Mouse (Mus musculus) brain, adult 2 months (tissue): Measurements from ENCODE around the gene Cdx2.

Experiments used
- DNase-seq: peaks from one replicate; pipeline ENCODE4 v3.0.0; 2011; ENCODE audit warnings: low read depth, low spot score

Gene Cdx2

GRCm38 (mm10) chr5:147306638-147307397 is at the start of gene Cdx2:
Gene Cdx2 (minus strand): TSS chr5:147307270.
- DNase-seq = no peak

GRCm38 (mm10) chr5:147356260-147357055 is 49.4 kb upstream of the Cdx2 start:
- DNase-seq = no peak

- DNase-seq = no peak
Observed at GRCm38 (mm10) chr5:147355788-147356187, 48.7 kb upstream of the Cdx2 start.

GRCm38 (mm10) chr5:147354985-147355384 is 47.9 kb upstream of the Cdx2 start:
- no peak for DNase-seq

- DNase-seq = peak; percentile 79
Observed at GRCm38 (mm10) chr5:147354161-147354780, 47.2 kb upstream of the Cdx2 start.

GRCm38 (mm10) chr5:147351931-147352330 is 44.9 kb upstream of the Cdx2 start:
- DNase-seq = no peak

- no peak for DNase-seq
Observed at GRCm38 (mm10) chr5:147345981-147346380, 38.9 kb upstream of the Cdx2 start.

- DNase-seq = no peak
Observed at GRCm38 (mm10) chr5:147343904-147344303, 36.8 kb upstream of the Cdx2 start.

GRCm38 (mm10) chr5:147342901-147343300 is 35.8 kb upstream of the Cdx2 start:
- no peak for DNase-seq

GRCm38 (mm10) chr5:147340741-147341414 is 33.8 kb upstream of the Cdx2 start:
- DNase-seq = no peak

GRCm38 (mm10) chr5:147339560-147339959 is 32.5 kb upstream of the Cdx2 start:
- no peak for DNase-seq

GRCm38 (mm10) chr5:147338967-147339366 is 31.9 kb upstream of the Cdx2 start:
- no peak for DNase-seq

GRCm38 (mm10) chr5:147332711-147333110 is 25.6 kb upstream of the Cdx2 start:
- DNase-seq = peak; percentile 10

GRCm38 (mm10) chr5:147331547-147331946 is 24.5 kb upstream of the Cdx2 start:
- DNase-seq = peak; percentile 64

GRCm38 (mm10) chr5:147329946-147330345 is 22.9 kb upstream of the Cdx2 start:
- no peak for DNase-seq

- DNase-seq = no peak
Observed at GRCm38 (mm10) chr5:147327636-147328035, 20.6 kb upstream of the Cdx2 start.

GRCm38 (mm10) chr5:147325931-147326330 is 18.9 kb upstream of the Cdx2 start:
- no peak for DNase-seq

- peak; percentile 57 for DNase-seq
Observed at GRCm38 (mm10) chr5:147323237-147323917, 16.3 kb upstream of the Cdx2 start.

- no peak for DNase-seq
Observed at GRCm38 (mm10) chr5:147322183-147322582, 15.1 kb upstream of the Cdx2 start, which contains the start of gene Urad. Gene Urad (minus strand): TSS chr5:147322440.

- DNase-seq = peak; percentile 85
Observed at GRCm38 (mm10) chr5:147319653-147320052, 12.6 kb upstream of the Cdx2 start.

GRCm38 (mm10) chr5:147317991-147318390 is 10.9 kb upstream of the Cdx2 start:
- no peak for DNase-seq
